Mouse (Mus musculus): ENCODE results near the gene Sorbs1. TPM values are rescaled to one million over a fixed set of nuclear protein-coding genes. Genes with fewer than 3 reads are reported as not detected.

Gene Sorbs1
- polyA plus RNA-seq, 2 experiments, result 11.3 to 31.0 TPM

DNA sequence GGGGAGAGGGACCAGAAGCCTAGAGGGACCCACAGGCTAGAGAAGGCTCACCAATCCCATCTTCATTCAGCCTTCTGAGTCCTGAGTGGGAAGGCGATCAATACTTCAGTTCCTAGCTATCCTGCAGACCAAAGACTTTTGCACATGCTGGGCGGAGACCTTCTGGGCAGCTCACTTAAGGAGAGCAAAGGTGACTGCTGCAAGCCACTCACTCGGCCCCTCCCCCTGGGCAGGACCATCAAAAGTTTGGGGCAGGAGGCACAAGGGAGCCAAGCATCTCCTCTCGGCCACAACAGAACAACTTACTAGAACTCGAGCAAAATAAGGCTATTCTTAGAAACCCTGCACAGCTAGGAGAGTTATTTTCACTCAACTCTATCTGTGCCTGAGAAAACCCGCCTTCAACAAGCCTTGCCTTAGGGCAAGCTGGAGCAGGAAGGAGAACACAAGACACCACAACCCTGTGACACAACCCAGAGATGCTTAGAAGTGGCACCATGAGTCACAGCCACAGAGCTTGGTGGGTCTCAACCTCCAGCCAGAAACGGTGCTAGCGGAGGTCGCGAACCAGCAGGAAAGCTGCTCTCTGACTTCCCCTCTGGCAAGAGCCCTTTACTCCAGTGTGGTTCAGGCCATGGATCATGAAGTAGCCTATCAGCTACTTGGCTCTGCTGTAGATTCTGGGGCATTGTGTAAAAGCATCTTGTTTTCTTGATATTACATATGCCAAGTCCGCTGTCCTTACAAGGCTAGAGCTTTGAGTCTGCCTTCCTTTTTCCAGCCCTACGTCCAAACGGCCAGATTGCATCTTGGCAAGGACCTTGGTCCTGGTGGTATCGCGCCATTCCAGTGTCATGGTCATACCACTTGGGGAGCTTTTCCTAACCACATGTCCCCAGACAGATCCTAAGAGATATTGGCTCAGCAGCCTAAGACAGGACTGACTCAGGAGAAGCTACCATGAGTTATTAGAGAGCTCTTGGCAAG lies 156.8 kb downstream of the Sorbs1 start:
- Histone ChIP-seq H3K27me3 (ENCODE audit: control insufficient read depth, insufficient read depth, low read length) (no peaks in the 10 kb centered on the region), H3K9me3 (ENCODE audit: control insufficient read depth, low read length) (no peaks in the 10 kb centered on the region), H3K4me3 (ENCODE audit: insufficient read depth in 1 of 2, low read depth in 2 of 2, low read length in 2 of 2) (no peak overlapping the region), H3K27ac (no peak overlapping the region), H3K4me1 (replicated peaks; ENCODE audit: control insufficient read depth in 2 of 2, insufficient read depth in 2 of 2, low read length in 1 of 2) (no peaks in the 10 kb centered on the region), H3K4me2 (ENCODE audit: low read depth) (no peak overlapping the region), H3K36me3 (replicated peaks; ENCODE audit: control insufficient read depth, insufficient read depth, low read depth) (no peaks in the 10 kb centered on the region), H3K9ac (replicated peaks) (no peak overlapping the region)
- WGBS (ENCODE audit: insufficient replicate concordance), result 73% methylated on average over 15 of the region's 15 CpGs
- ATAC-seq (ENCODE audit: insufficient read depth) (no peak), DNase-seq (ENCODE audit: low read depth in 3 of 3, low spot score in 3 of 3) (no peak)
- TF ChIP-seq CTCF (IDR thresholded peaks at IDR 0.05; ENCODE audit: low read depth) (no peak), EP300 (IDR thresholded peaks at IDR 0.05; ENCODE audit: low read depth) (no peak)

DNA sequence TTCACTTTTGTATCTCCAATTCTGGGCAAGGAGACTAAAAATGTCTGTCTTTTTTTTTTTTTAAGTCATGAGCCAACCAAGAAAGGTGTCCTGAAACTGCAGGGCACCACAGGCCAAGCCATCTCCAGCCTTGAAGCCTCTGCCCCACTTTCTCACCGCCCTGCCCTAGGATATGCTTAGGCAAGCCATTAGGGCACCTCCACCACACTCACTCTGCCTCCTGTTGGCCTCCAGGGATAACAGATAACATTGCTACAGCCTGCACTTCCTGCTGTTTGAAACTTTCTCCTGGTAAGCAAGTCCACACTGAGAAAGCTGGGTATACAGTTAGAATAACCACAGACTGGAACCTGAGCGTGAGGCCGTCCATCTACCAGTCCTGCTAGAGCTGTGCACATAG lies 158.5 kb downstream of the Sorbs1 start:
- WGBS (ENCODE audit: insufficient replicate concordance), result 69% methylated on average over 3 of the region's 3 CpGs
- H3K27ac ChIP-seq, result no peak overlapping the region

GRCm38 (mm10) chr19:40352006-40352405 lies 161.6 kb downstream of the Sorbs1 start:
- Histone ChIP-seq H3K4me1 (replicated peaks; ENCODE audit: control insufficient read depth in 2 of 2, insufficient read depth in 2 of 2, low read length in 1 of 2) (no peaks in the 10 kb centered on the region), H3K36me3 (replicated peaks; ENCODE audit: control insufficient read depth, insufficient read depth, low read depth) (peaks cover 4% of the 10 kb centered on the region; the same call in 1 of the 2 replicates), H3K4me2 (ENCODE audit: low read depth) (no peak overlapping the region), H3K27me3 (ENCODE audit: control insufficient read depth, insufficient read depth, low read length) (no peaks in the 10 kb centered on the region), H3K9me3 (ENCODE audit: control insufficient read depth, low read length) (no peaks in the 10 kb centered on the region), H3K4me3 (ENCODE audit: insufficient read depth in 1 of 2, low read depth in 2 of 2, low read length in 2 of 2) (no peak overlapping the region), H3K9ac (replicated peaks) (no peak overlapping the region), H3K27ac (no peak overlapping the region)
- ATAC-seq (ENCODE audit: insufficient read depth) (no peak), DNase-seq (ENCODE audit: low read depth in 3 of 3, low spot score in 3 of 3) (no peak)
- WGBS (ENCODE audit: insufficient replicate concordance), result 90% methylated on average over 14 of the region's 14 CpGs
- TF ChIP-seq CTCF (IDR thresholded peaks at IDR 0.05; ENCODE audit: low read depth) (no peak), EP300 (IDR thresholded peaks at IDR 0.05; ENCODE audit: low read depth) (no peak)

More for the DNA sequence above, 158.5 kb downstream of the Sorbs1 start:
- ATAC-seq (ENCODE audit: insufficient read depth) (no peak), DNase-seq (ENCODE audit: low read depth in 3 of 3, low spot score in 3 of 3) (no peak)
- H3K36me3 ChIP-seq (replicated peaks; ENCODE audit: control insufficient read depth, insufficient read depth, low read depth), result peaks cover 4% of the 10 kb centered on the region; the same call in 1 of the 2 replicates
- no peak overlapping the region for H3K4me3 ChIP-seq (ENCODE audit: insufficient read depth in 1 of 2, low read depth in 2 of 2, low read length in 2 of 2)
- no peaks in the 10 kb centered on the region for H3K9me3 ChIP-seq (ENCODE audit: control insufficient read depth, low read length)
- no peaks in the 10 kb centered on the region for H3K4me1 ChIP-seq (replicated peaks; ENCODE audit: control insufficient read depth in 2 of 2, insufficient read depth in 2 of 2, low read length in 1 of 2)
- no peak overlapping the region for H3K4me2 ChIP-seq (ENCODE audit: low read depth)
- no peaks in the 10 kb centered on the region for H3K27me3 ChIP-seq (ENCODE audit: control insufficient read depth, insufficient read depth, low read length)
- no peak for TF ChIP-seq EP300 (IDR thresholded peaks at IDR 0.05; ENCODE audit: low read depth)
- peak; percentile 10; the same call in 1 of the 2 replicates for TF ChIP-seq CTCF (IDR thresholded peaks at IDR 0.05; ENCODE audit: low read depth)
- H3K9ac ChIP-seq (replicated peaks), result no peak overlapping the region

DNA sequence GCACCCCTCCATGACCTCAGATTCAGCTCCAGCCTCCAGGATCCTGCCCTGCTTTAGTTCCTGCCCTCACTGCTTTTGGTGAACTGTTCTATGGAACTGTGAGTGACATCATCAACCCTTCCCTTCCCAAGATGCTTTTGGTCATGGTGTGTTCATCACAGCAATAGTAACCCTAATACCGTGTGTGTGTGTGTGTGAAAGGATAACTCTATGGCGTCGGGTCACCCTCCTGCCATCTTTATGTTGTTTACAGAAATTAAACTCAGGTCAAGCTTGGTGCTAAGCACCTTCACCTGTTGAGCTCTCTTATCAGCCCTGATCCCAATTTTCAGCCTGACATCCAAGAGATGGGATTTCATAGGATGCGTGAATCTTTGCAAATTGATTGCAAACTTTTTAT lies 162.7 kb downstream of the Sorbs1 start:
- Histone ChIP-seq H3K4me3 (ENCODE audit: insufficient read depth in 1 of 2, low read depth in 2 of 2, low read length in 2 of 2) (no peak overlapping the region), H3K4me2 (ENCODE audit: low read depth) (no peak overlapping the region), H3K9ac (replicated peaks) (no peak overlapping the region), H3K27me3 (ENCODE audit: control insufficient read depth, insufficient read depth, low read length) (no peaks in the 10 kb centered on the region), H3K4me1 (replicated peaks; ENCODE audit: control insufficient read depth in 2 of 2, insufficient read depth in 2 of 2, low read length in 1 of 2) (no peaks in the 10 kb centered on the region), H3K27ac (no peak overlapping the region), H3K9me3 (ENCODE audit: control insufficient read depth, low read length) (no peaks in the 10 kb centered on the region), H3K36me3 (replicated peaks; ENCODE audit: control insufficient read depth, insufficient read depth, low read depth) (peaks cover 4% of the 10 kb centered on the region; the same call in 1 of the 2 replicates)
- DNase-seq (ENCODE audit: low read depth in 3 of 3, low spot score in 3 of 3), result no peak
- no peak for TF ChIP-seq EP300 (IDR thresholded peaks at IDR 0.05; ENCODE audit: low read depth)
- TF ChIP-seq CTCF (IDR thresholded peaks at IDR 0.05; ENCODE audit: low read depth), result no peak
- 75% methylated on average over 4 of the region's 4 CpGs for WGBS (ENCODE audit: insufficient replicate concordance)
- ATAC-seq (ENCODE audit: insufficient read depth), result no peak

Measured in liver, embryonic 14.5 days (tissue).